Mouse (Mus musculus) heart, embryonic 14.5 days (tissue): ENCODE data around the gene Tmem117. TPM values are rescaled to one million over a fixed set of nuclear protein-coding genes. Genes with fewer than 3 reads are reported as not detected.

Experiments
- polyA plus RNA-seq: library from polyadenylated mRNA; unstranded; fragments of >200 nt; fragmentation: Nextera tagmentation; extraction: Ambion mirVana; gene quantifications from 2 replicates; pipeline ENCODE4 v1.2.1, GENCODE M21; 2014

Gene Tmem117
- polyA plus RNA-seq, 1 experiment from 2014 or later, result 2.0 TPM

Other genes starting within 250 kb of the Tmem117 start
- gene Adamts20, start 163.8 kb upstream of the Tmem117 start, polyA plus RNA-seq, result 0.88 and 1.1 TPM in 2 replicates
- 4.1 and 4.5 TPM in 2 replicates for gene Pus7l, start 85.7 kb upstream of the Tmem117 start, polyA plus RNA-seq
- 3.8 and 5.1 TPM in 2 replicates for gene Irak4, start 85.6 kb upstream of the Tmem117 start, polyA plus RNA-seq
- 44.6 and 47.1 TPM in 2 replicates for gene Twf1, start 39.3 kb upstream of the Tmem117 start, polyA plus RNA-seq